Mouse (Mus musculus): Measurements from ENCODE around the gene Tmc3.

GRCm38 (mm10) chr7:83639084-83639483, 54.4 kb downstream of the Tmc3 start:
- TF ChIP-seq CTCF (IDR thresholded peaks at IDR 0.05; ENCODE audit: extremely low read depth, insufficient read length, insufficient replicate concordance, low read depth, low read length) (no peak), POLR2A (IDR thresholded peaks at IDR 0.05; ENCODE audit: low read depth, low read length) (no peak)

All from small intestine, adult 2 months (tissue).